Mouse (Mus musculus): ENCODE results near the gene Abca13. TPM values are rescaled to one million over a fixed set of nuclear protein-coding genes. Genes with fewer than 3 reads are reported as not detected.

Gene Abca13
- polyA plus RNA-seq, 2 experiments: 0.01 TPM; not detected in 1

- Histone ChIP-seq H3K27ac (replicated peaks; ENCODE audit: low read depth, low read length) (no peak overlapping the region), H3K36me3 (ENCODE audit: control insufficient read depth, insufficient read depth, low read length) (no peaks in the 10 kb centered on the region), H3K4me2 (replicated peaks; ENCODE audit: low read depth, low read length, severe bottlenecking) (no peak overlapping the region), H3K9me3 (ENCODE audit: control insufficient read depth, low read length) (no peaks in the 10 kb centered on the region), H3K4me3 (replicated peaks; ENCODE audit: low read length) (no peak overlapping the region), H3K27me3 (ENCODE audit: control insufficient read depth, insufficient read depth, low read length) (no peaks in the 10 kb centered on the region), H3K9ac (ENCODE audit: low read depth, low read length, severe bottlenecking) (no peak overlapping the region), H3K4me1 (ENCODE audit: control insufficient read depth, insufficient read depth, low read length) (no peaks in the 10 kb centered on the region)
- no peak for DNase-seq (ENCODE audit: low spot score)
- 81% methylated on average over 1 of the region's 1 CpGs for WGBS
- no peak for TF ChIP-seq POLR2A (IDR thresholded peaks at IDR 0.05; ENCODE audit: borderline replicate concordance, extremely low read depth, insufficient read depth, insufficient read length)
- ATAC-seq (ENCODE audit: low FRiP score, low read depth): no peak
Measured at GRCm38 (mm10) chr11:9731300-9731699, 539.6 kb downstream of the Abca13 start.

Other genes starting within 250 kb of the Abca13 start
- 0.11 and 0.15 TPM in 2 replicates for gene Pkd1l1, start 218.7 kb upstream of the Abca13 start, polyA plus RNA-seq (2012; rRNA removed)
- 0.04 and 0.10 TPM in 2 replicates for gene Pkd1l1, start 218.7 kb upstream of the Abca13 start, polyA plus RNA-seq (2014; fragmentation: Nextera tagmentation; extraction: Ambion mirVana)
- 17.0 and 18.4 TPM in 2 replicates for gene Hus1, start 180.8 kb upstream of the Abca13 start, polyA plus RNA-seq (2012; rRNA removed)
- gene Hus1, start 180.8 kb upstream of the Abca13 start, polyA plus RNA-seq (2014; fragmentation: Nextera tagmentation; extraction: Ambion mirVana): 11.9 and 13.7 TPM in 2 replicates
- gene Gm11992, start 143.3 kb upstream of the Abca13 start, polyA plus RNA-seq (2012; rRNA removed): 0.05 and 0.18 TPM in 2 replicates
- gene Gm11992, start 143.3 kb upstream of the Abca13 start, polyA plus RNA-seq (2014; fragmentation: Nextera tagmentation; extraction: Ambion mirVana): 0.19 and 0.21 TPM in 2 replicates
- gene Sun3, start 143.0 kb upstream of the Abca13 start, polyA plus RNA-seq (2012; rRNA removed): not detected in 2 replicates
- gene Sun3, start 143.0 kb upstream of the Abca13 start, polyA plus RNA-seq (2014; fragmentation: Nextera tagmentation; extraction: Ambion mirVana): not detected in 2 replicates
- 5.6 and 6.1 TPM in 2 replicates for gene Upp1, start 73.8 kb upstream of the Abca13 start, polyA plus RNA-seq (2012; rRNA removed)
- 4.8 and 5.2 TPM in 2 replicates for gene Upp1, start 73.8 kb upstream of the Abca13 start, polyA plus RNA-seq (2014; fragmentation: Nextera tagmentation; extraction: Ambion mirVana)

Data from limb, embryonic 14.5 days (tissue).